Mouse (Mus musculus) brain, embryonic 14.5 days (tissue): ENCODE data around the gene 1700029I15Rik.

Experiments
- CTCF ChIP-seq: fragments of 200-500 bp; IDR thresholded peaks from 2 replicates; pipeline ENCODE4 v1.5.1; 2012; ENCODE audit warnings: inconsistent platforms, mild to moderate bottlenecking, moderate library complexity, borderline replicate concordance; ENCODE audit not compliant: insufficient read depth, insufficient read length; ENCODE audit errors: extremely low read depth
- POLR2A ChIP-seq: fragments of 200-500 bp; IDR thresholded peaks from 2 replicates; pipeline ENCODE4 v1.6.1; 2012; ENCODE audit warnings: mild to moderate bottlenecking, inconsistent platforms, borderline replicate concordance; ENCODE audit not compliant: poor library complexity, insufficient read depth, insufficient read length, severe bottlenecking; ENCODE audit errors: extremely low read depth

DNA sequence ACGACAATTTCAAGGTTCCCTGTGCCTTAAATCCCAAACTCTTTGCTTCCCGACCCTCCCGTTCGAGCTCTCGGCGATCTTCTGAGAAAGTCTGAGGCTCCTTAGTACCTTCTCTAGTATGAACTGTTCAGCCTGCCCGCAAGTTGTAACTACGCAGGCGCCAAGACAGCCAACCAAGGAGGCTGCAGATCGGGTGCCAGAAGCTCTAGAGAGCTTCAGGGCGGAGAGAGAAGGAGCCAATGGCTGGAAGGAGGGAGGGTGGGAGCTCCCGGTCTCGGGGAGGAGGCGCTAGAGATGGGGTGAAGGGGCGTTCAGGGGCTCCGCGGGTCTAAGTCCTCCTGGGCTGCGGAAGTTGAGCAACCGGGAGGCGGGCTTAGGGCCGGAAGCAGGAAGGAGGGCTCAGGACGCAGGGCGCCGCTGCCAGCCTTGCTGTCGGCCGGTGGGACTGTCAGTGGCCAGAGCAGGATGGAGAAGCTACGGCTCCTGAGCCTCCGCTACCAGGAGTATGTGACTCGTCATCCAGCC, 7.2 kb upstream of the 1700029I15Rik start:
- peak; percentile 60; the same call in 1 of the 2 replicates for TF ChIP-seq POLR2A
- TF ChIP-seq CTCF, result no peak
